Mouse (Mus musculus) forebrain, embryonic 15.5 days (tissue): ENCODE data around the gene Rab13. TPM values are rescaled to one million over a fixed set of nuclear protein-coding genes. Genes with fewer than 3 reads are reported as not detected.

Experiments
- ATAC-seq: fragments of 200-750 bp; cut with Nextera tagmentation; replicated peaks from 2 replicates; pipeline ENCODE4 v1.8.0; 2017; ENCODE audit warnings: mild to moderate bottlenecking, moderate TSS enrichment, moderate library complexity
- H3K27ac ChIP-seq: fragments of 300-500 bp; sonication (generic); replicated peaks from 2 replicates; pipeline ENCODE4 v1.5.1; 2015; ENCODE audit warnings: mild to moderate bottlenecking, inconsistent platforms
- H3K27me3 ChIP-seq: fragments of 300-500 bp; sonication (generic); 2 replicates; pipeline ENCODE4 v1.6.1; 2015; ENCODE audit warnings: inconsistent platforms
- H3K36me3 ChIP-seq: fragments of 300-500 bp; sonication (generic); 2 replicates; pipeline ENCODE4 v1.6.1; 2015; ENCODE audit warnings: mild to moderate bottlenecking, inconsistent platforms
- H3K4me1 ChIP-seq: fragments of 300-500 bp; sonication (generic); 2 replicates; pipeline ENCODE4 v1.6.1; 2015; ENCODE audit warnings: inconsistent platforms
- H3K4me2 ChIP-seq: fragments of 300-500 bp; sonication (generic); replicated peaks from 2 replicates; pipeline ENCODE4 v1.6.1; 2015; ENCODE audit warnings: mild to moderate bottlenecking, inconsistent platforms
- H3K4me3 ChIP-seq: fragments of 300-500 bp; sonication (generic); 2 replicates; pipeline ENCODE4 v1.5.1; 2015; ENCODE audit warnings: mild to moderate bottlenecking, inconsistent platforms
- H3K9ac ChIP-seq: fragments of 300-500 bp; sonication (generic); replicated peaks from 2 replicates; pipeline ENCODE4 v1.6.1; 2015; ENCODE audit warnings: mild to moderate bottlenecking, inconsistent platforms
- H3K9me3 ChIP-seq: fragments of 300-500 bp; sonication (generic); 2 replicates; pipeline ENCODE4 v1.6.1; 2016; ENCODE audit warnings: inconsistent platforms
- WGBS: fragments of 180-500 bp; shearing (Covaris S2); methylation state at CpG from one replicate; pipeline ENCODE4 v1.1.7; 2015; ENCODE audit warnings: mixed read lengths; 5-methylcytosine and 5-hydroxymethylcytosine counted together
- microRNA-seq: library from miRNA; unstranded; fragments of <30 nt; microRNA quantifications from one replicate; pipeline ENCODE4, GENCODE M21; 2016
- polyA plus RNA-seq: library from polyadenylated mRNA; unstranded; fragments of >200 nt; fragmentation: Nextera tagmentation; extraction: Ambion mirVana; gene quantifications from 2 replicates; pipeline ENCODE4 v1.2.1, GENCODE M21; 2015

The Rab13 gene
- polyA plus RNA-seq, 1 experiment from 2014 or later: 22.2 TPM

GRCm38 (mm10) chr3:90265932-90266741 is 52.6 kb downstream of the Rab13 start:
- Histone ChIP-seq H3K27ac (peak overlapping the region; percentile 93), H3K9me3 (no peaks in the 10 kb centered on the region), H3K9ac (peak overlapping the region; percentile 89), H3K4me3 (peak overlapping the region; percentile 96), H3K4me2 (peak overlapping the region; percentile 99), H3K4me1 (peaks cover 12% of the 10 kb centered on the region; the same call in 1 of the 2 replicates), H3K27me3 (no peaks in the 10 kb centered on the region), H3K36me3 (peaks cover 29% of the 10 kb centered on the region)
- peak; percentile 51 for ATAC-seq
- WGBS: 28% methylated on average over 16 of the region's 16 CpGs

GRCm38 (mm10) chr3:90266901-90267775 is 53.6 kb downstream of the Rab13 start:
- ATAC-seq: no peak
- Histone ChIP-seq H3K27me3 (no peaks in the 10 kb centered on the region), H3K4me2 (no peak overlapping the region), H3K9ac (no peak overlapping the region), H3K4me3 (no peak overlapping the region), H3K36me3 (peaks cover 20% of the 10 kb centered on the region), H3K4me1 (peaks cover 12% of the 10 kb centered on the region; the same call in 1 of the 2 replicates), H3K27ac (no peak overlapping the region), H3K9me3 (no peaks in the 10 kb centered on the region)
- WGBS: 89% methylated on average over 20 of the region's 20 CpGs

GRCm38 (mm10) chr3:90268190-90268589 is 54.7 kb downstream of the Rab13 start:
- Histone ChIP-seq H3K27ac (no peak overlapping the region), H3K9me3 (no peaks in the 10 kb centered on the region), H3K4me3 (no peak overlapping the region), H3K36me3 (peaks cover 14% of the 10 kb centered on the region), H3K4me1 (peaks cover 12% of the 10 kb centered on the region; the same call in 1 of the 2 replicates), H3K4me2 (no peak overlapping the region), H3K27me3 (no peaks in the 10 kb centered on the region), H3K9ac (no peak overlapping the region)
- ATAC-seq: no peak
- 95% methylated on average over 11 of the region's 11 CpGs for WGBS

GRCm38 (mm10) chr3:90268971-90269370 is 55.5 kb downstream of the Rab13 start:
- Histone ChIP-seq H3K27ac (no peak overlapping the region), H3K4me1 (peaks cover 12% of the 10 kb centered on the region; the same call in 1 of the 2 replicates), H3K27me3 (no peaks in the 10 kb centered on the region), H3K9me3 (no peaks in the 10 kb centered on the region), H3K9ac (no peak overlapping the region), H3K36me3 (peaks cover 6% of the 10 kb centered on the region), H3K4me2 (no peak overlapping the region), H3K4me3 (no peak overlapping the region)
- ATAC-seq: no peak
- 86% methylated on average over 16 of the region's 16 CpGs for WGBS

- WGBS: 94% methylated on average over 8 of the region's 8 CpGs
- no peak overlapping the region for H3K4me2 ChIP-seq
- H3K4me3 ChIP-seq: no peak overlapping the region
- no peak for ATAC-seq
- H3K27me3 ChIP-seq: no peaks in the 10 kb centered on the region
- no peak overlapping the region for H3K9ac ChIP-seq
- peaks cover 8% of the 10 kb centered on the region; the same call in 1 of the 2 replicates for H3K4me1 ChIP-seq
- H3K27ac ChIP-seq: no peak overlapping the region
- peaks cover 2% of the 10 kb centered on the region; the same call in 1 of the 2 replicates for H3K36me3 ChIP-seq
- no peaks in the 10 kb centered on the region for H3K9me3 ChIP-seq
Observed at GRCm38 (mm10) chr3:90270784-90271183, 57.3 kb downstream of the Rab13 start.

GRCm38 (mm10) chr3:90272170-90272569 is 58.7 kb downstream of the Rab13 start:
- Histone ChIP-seq H3K36me3 (peaks cover 7% of the 10 kb centered on the region; the same call in 1 of the 2 replicates), H3K4me3 (no peak overlapping the region), H3K4me1 (no peaks in the 10 kb centered on the region), H3K27me3 (no peaks in the 10 kb centered on the region), H3K9ac (no peak overlapping the region), H3K4me2 (no peak overlapping the region), H3K27ac (no peak overlapping the region), H3K9me3 (no peaks in the 10 kb centered on the region)
- ATAC-seq: no peak
- 77% methylated on average over 9 of the region's 9 CpGs for WGBS

GRCm38 (mm10) chr3:90273855-90274254 is 60.4 kb downstream of the Rab13 start:
- ATAC-seq: no peak
- Histone ChIP-seq H3K4me3 (no peak overlapping the region), H3K27me3 (no peaks in the 10 kb centered on the region), H3K9me3 (no peaks in the 10 kb centered on the region), H3K27ac (no peak overlapping the region), H3K4me2 (no peak overlapping the region), H3K36me3 (peaks cover 13% of the 10 kb centered on the region), H3K4me1 (no peaks in the 10 kb centered on the region), H3K9ac (no peak overlapping the region)
- WGBS: 93% methylated on average over 22 of the region's 22 CpGs

- H3K27me3 ChIP-seq: no peaks in the 10 kb centered on the region
- no peak overlapping the region for H3K27ac ChIP-seq
- WGBS: 94% methylated on average over 11 of the region's 11 CpGs
- H3K9me3 ChIP-seq: no peaks in the 10 kb centered on the region
- H3K36me3 ChIP-seq: peaks cover 27% of the 10 kb centered on the region
- H3K9ac ChIP-seq: no peak overlapping the region
- H3K4me1 ChIP-seq: no peaks in the 10 kb centered on the region
- no peak overlapping the region for H3K4me2 ChIP-seq
- no peak overlapping the region for H3K4me3 ChIP-seq
- no peak for ATAC-seq
Observed at GRCm38 (mm10) chr3:90275286-90275685, 61.8 kb downstream of the Rab13 start.

Small RNA genes lying within 50 kb of the gene (microRNA-seq; reads per million reads assigned to microRNA genes)
- gene Mir7012: not detected

Other genes starting within 250 kb of the Rab13 start
- gene Hax1, start 214.9 kb upstream of the Rab13 start, polyA plus RNA-seq: 147 TPM in 2 replicates
- 215 and 217 TPM in 2 replicates for gene 4933434E20Rik, start 162.1 kb upstream of the Rab13 start, polyA plus RNA-seq
- gene Ubap2l, start 161.1 kb upstream of the Rab13 start, polyA plus RNA-seq: 149 and 159 TPM in 2 replicates
- gene Tpm3, start 141.0 kb upstream of the Rab13 start, polyA plus RNA-seq: 448 and 450 TPM in 2 replicates
- gene Nup210l, start 109.6 kb upstream of the Rab13 start, polyA plus RNA-seq: 0.23 and 0.29 TPM in 2 replicates
- 1,085 and 1,143 TPM in 2 replicates for gene Rps27, start within 50 bp of the Rab13 start, polyA plus RNA-seq
- 109 and 110 TPM in 2 replicates for gene Jtb, start 17.9 kb downstream of the Rab13 start, polyA plus RNA-seq
- 3.7 TPM in 2 replicates for gene Creb3l4, start 29.8 kb downstream of the Rab13 start, polyA plus RNA-seq
- gene Slc39a1, start 34.5 kb downstream of the Rab13 start, polyA plus RNA-seq: 42.8 and 43.2 TPM in 2 replicates
- 20.8 and 21.1 TPM in 2 replicates for gene Crtc2, start 40.5 kb downstream of the Rab13 start, polyA plus RNA-seq
- 5.4 and 7.2 TPM in 2 replicates for gene Dennd4b, start 51.5 kb downstream of the Rab13 start, polyA plus RNA-seq
- 15.2 TPM in 2 replicates for gene Gatad2b, start 79.5 kb downstream of the Rab13 start, polyA plus RNA-seq
- gene Slc27a3, start 176.2 kb downstream of the Rab13 start, polyA plus RNA-seq: 18.5 and 18.8 TPM in 2 replicates
- gene Ints3, start 219.9 kb downstream of the Rab13 start, polyA plus RNA-seq: 33.6 and 36.5 TPM in 2 replicates